Mouse (Mus musculus) liver, embryonic 14.5 days (tissue): ENCODE measurements around the gene Fam184b.

ENCODE experiments used
- CTCF ChIP-seq: IDR thresholded peaks from 2 replicates; pipeline ENCODE4 v1.5.1; 2016; ENCODE audit warnings: antibody characterized with exemption, low read depth, control low read depth
- EP300 ChIP-seq: IDR thresholded peaks from 2 replicates; pipeline ENCODE4 v1.6.1; 2016; ENCODE audit warnings: antibody characterized with exemption, low read depth

DNA sequence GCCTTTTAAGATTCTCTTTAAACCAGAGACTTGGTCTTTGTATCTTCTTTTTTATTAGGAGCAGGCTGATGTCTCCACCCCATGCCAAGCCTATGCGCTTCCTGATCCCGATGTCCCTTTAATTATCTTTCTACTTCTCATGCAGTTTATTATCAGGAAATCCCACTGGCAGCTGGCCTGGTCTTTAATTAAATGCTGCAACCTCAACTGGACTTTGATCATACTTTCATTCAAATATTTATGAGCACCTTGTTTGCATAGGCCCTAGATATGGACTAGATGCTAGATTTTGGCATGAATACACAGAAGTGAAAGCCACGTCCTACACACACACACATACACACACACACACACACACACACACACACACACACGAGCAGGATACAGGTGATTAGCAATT is 147.6 kb downstream of the Fam184b start:
- TF ChIP-seq EP300 (no peak), CTCF (no peak)
